Mouse (Mus musculus): ENCODE results near the gene Slc17a7. TPM values are rescaled to one million over a fixed set of nuclear protein-coding genes. Genes with fewer than 3 reads are reported as not detected.

Slc17a7 gene
- 0.19 and 0.42 TPM in 2 replicates for polyA plus RNA-seq (2015; fragmentation: Nextera tagmentation; extraction: Ambion mirVana)

DNA sequence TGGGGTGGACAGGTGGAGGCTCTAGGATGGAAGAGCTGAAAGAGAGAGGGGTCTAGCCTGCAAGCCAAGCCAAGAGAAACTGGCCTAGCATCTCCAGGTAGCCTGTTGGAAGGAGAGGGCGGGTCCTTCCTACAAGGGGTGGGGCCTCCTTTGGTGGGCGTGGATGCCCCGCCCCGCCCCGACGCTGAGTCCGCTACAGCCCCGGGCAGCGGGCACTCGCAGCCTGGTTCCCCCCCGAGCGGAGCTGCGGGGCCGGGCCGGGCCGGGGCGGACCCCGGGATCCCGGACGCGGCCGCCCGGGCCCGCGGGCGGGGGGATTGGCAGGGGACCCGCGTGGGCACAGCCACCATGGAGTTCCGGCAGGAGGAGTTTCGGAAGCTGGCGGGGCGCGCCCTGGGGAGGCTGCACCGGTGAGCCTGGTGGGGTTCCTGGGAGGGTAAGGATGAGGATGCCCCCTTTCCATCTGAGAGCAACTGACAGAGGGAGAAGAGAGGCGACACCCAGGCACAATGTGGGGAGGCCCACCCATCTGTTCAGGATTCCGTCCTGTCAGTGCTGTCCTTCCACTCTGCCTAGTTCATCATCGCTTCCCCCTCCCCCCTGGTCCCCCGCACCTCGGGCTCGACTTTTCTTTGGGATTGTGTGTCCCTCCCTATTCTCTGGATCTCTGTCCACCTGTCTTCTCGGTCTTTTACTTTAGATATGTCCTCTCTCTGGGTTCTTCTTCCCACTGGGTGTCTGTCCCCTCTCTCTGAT is at the start of gene Slc17a7:
Gene Slc17a7, plus strand, starts transcription at position 215 of the 756 bp plus-strand sequence.
- WGBS, result 1% methylated on average over 41 of the region's 41 CpGs
- Histone ChIP-seq H3K9me3 (ENCODE audit: low read length) (peaks cover 3% of the 10 kb centered on the region), H3K4me2 (replicated peaks; ENCODE audit: low read depth, low read length) (peak within 1 kb of the TSS; percentile 78)

DNA sequence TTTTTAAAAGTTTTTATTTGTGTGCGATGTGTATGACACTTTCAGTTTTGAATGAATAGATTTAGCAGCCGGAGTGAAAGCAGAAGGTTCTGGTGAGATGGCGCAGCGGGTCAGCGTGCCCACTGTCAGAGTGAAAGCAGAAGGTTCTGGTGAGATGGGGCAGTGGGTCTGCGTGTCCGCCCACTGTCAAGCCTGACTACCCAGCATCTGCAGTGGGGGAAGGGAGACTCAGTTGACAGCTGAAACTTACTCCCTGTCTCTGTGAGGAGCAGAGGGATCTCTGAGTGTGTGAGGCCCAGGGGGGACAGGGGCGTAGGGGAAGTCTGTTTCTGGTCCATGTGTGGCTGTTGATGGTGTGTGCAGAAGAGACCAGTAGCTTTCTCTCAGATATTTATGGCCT is 46.2 kb upstream of the Slc17a7 start:
- Histone ChIP-seq H3K27ac (ENCODE audit: low read length) (peak overlapping the region; percentile 17; the same call in 1 of the 2 replicates), H3K4me1 (ENCODE audit: insufficient read depth, low read length) (peaks cover 13% of the 10 kb centered on the region), H3K4me2 (replicated peaks; ENCODE audit: low read depth, low read length) (no peak overlapping the region), H3K9ac (replicated peaks; ENCODE audit: low read length) (no peak overlapping the region), H3K36me3 (ENCODE audit: insufficient read depth, low read length) (peaks cover 40% of the 10 kb centered on the region), H3K4me3 (ENCODE audit: low read length) (no peak overlapping the region), H3K9me3 (ENCODE audit: low read length) (no peaks in the 10 kb centered on the region), H3K27me3 (ENCODE audit: insufficient read depth, low read length) (no peaks in the 10 kb centered on the region)
- WGBS, result 63% methylated on average over 8 of the region's 8 CpGs
- ATAC-seq (ENCODE audit: low FRiP score, low TSS enrichment), result no peak

More for the DNA sequence above, at the start of gene Slc17a7:
- H3K4me1 ChIP-seq (ENCODE audit: insufficient read depth, low read length), result peaks cover 9% of the 10 kb centered on the region
- no peak within 1 kb of the TSS for H3K27ac ChIP-seq (ENCODE audit: low read length)
- peak; percentile 25; the same call in 1 of the 2 replicates for ATAC-seq (ENCODE audit: low FRiP score, low TSS enrichment)
- peaks cover 62% of the 10 kb centered on the region for H3K27me3 ChIP-seq (ENCODE audit: insufficient read depth, low read length)
- peak within 1 kb of the TSS; percentile 56 for H3K4me3 ChIP-seq (ENCODE audit: low read length)
- peak within 1 kb of the TSS; percentile 60; the same call in 1 of the 2 replicates for H3K9ac ChIP-seq (replicated peaks; ENCODE audit: low read length)
- peaks cover 18% of the 10 kb centered on the region for H3K36me3 ChIP-seq (ENCODE audit: insufficient read depth, low read length)

DNA sequence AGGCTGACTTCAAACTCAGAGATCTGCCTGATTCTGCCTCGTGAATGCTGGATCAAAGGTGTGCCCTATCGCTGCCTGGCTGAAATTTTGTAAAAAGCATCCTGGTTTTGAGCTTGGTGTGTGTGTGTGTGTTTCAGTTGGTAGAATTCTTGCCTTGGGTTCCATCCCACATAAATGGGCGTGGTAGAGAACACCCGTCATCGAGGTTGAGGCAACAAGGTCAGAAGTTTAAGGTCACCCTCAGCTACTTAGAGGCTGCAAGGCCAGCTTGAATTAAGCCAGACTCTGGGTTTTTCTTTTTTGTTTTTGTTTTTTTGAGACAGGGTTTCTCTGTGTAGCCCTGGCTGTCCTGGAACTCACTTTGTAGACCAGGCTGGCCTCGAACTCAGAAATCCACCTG is 45.4 kb upstream of the Slc17a7 start:
- H3K4me1 ChIP-seq (ENCODE audit: insufficient read depth, low read length), result peaks cover 20% of the 10 kb centered on the region
- H3K9ac ChIP-seq (replicated peaks; ENCODE audit: low read length), result no peak overlapping the region
- H3K27ac ChIP-seq (ENCODE audit: low read length), result peak overlapping the region; percentile 17; the same call in 1 of the 2 replicates
- no peak overlapping the region for H3K4me3 ChIP-seq (ENCODE audit: low read length)
- 83% methylated on average over 6 of the region's 6 CpGs for WGBS
- H3K36me3 ChIP-seq (ENCODE audit: insufficient read depth, low read length), result peaks cover 47% of the 10 kb centered on the region
- no peaks in the 10 kb centered on the region for H3K9me3 ChIP-seq (ENCODE audit: low read length)
- H3K27me3 ChIP-seq (ENCODE audit: insufficient read depth, low read length), result no peaks in the 10 kb centered on the region
- no peak for ATAC-seq (ENCODE audit: low FRiP score, low TSS enrichment)
- H3K4me2 ChIP-seq (replicated peaks; ENCODE audit: low read depth, low read length), result no peak overlapping the region

DNA sequence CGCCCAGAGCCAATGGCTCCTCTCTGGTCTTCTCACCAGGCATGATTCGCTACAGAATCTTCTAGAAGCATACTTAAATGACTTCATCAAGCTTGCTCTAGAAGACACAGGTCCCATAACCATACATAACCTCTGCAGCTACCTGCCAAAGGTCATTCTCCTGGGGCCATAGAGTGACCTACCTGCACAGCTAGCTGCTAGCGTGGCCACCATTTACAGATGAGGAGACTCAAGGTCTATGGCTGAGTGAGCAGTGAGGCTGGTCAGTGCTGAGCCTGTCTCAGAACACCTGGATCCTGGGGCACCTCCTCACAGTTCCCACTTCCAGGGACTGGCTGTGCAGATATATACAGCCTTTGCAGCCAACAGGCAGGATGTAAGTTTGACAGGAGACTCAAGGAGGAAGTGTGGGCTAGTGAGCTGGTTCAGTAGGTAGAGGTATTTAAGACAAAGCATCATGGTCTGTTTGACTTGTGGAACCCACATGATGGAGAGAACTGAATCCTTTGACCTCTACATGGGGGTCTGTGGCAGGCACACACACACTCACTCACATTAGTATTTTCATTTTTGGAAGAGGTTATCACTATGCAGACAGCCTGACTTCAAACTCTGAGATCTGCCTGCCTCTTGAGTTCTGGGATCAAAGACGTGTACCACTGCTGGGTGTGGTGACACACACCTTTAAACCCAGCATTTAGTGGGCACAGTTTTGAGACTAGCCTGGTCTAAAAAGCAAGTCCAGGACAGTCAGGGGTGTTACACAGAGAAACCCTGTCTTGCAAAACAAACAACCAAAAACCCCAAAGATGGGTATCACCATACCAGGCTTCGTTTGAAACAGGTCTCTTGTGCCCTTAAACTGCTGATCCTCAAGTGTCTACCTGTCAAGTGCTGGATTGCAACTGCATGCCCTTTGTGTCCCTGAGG is 43.7 kb upstream of the Slc17a7 start:
- Histone ChIP-seq H3K9ac (replicated peaks; ENCODE audit: low read length) (peak overlapping the region; percentile 2; the same call in 1 of the 2 replicates), H3K4me1 (ENCODE audit: insufficient read depth, low read length) (peaks cover 26% of the 10 kb centered on the region), H3K9me3 (ENCODE audit: low read length) (no peaks in the 10 kb centered on the region), H3K36me3 (ENCODE audit: insufficient read depth, low read length) (peaks cover 52% of the 10 kb centered on the region), H3K27me3 (ENCODE audit: insufficient read depth, low read length) (no peaks in the 10 kb centered on the region), H3K4me3 (ENCODE audit: low read length) (no peak overlapping the region), H3K4me2 (replicated peaks; ENCODE audit: low read depth, low read length) (no peak overlapping the region), H3K27ac (ENCODE audit: low read length) (no peak overlapping the region)
- 81% methylated on average over 5 of the region's 5 CpGs for WGBS
- ATAC-seq (ENCODE audit: low FRiP score, low TSS enrichment), result no peak

DNA sequence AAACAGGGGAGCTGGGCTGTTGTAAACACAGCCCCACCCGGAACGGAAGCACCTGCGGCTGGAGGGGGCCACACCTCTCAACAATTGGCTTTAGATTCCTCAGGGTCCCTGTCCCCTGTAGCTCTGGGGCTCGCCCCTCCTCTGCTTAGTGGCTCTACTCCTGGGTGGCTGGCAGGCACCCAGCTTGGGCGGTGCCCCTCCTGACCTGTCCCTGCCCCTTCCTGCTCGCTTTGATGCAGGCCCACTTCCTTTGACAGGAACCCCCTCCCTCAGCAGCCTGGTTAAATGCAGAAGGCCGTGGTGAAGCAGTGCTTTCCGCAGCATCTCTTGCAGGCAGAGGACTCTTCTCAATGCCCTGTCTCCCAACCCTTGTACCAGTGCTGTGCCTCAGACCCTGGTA is 42.3 kb upstream of the Slc17a7 start:
- Histone ChIP-seq H3K9me3 (ENCODE audit: low read length) (no peaks in the 10 kb centered on the region), H3K27me3 (ENCODE audit: insufficient read depth, low read length) (no peaks in the 10 kb centered on the region), H3K27ac (ENCODE audit: low read length) (peak overlapping the region; percentile 10; the same call in 1 of the 2 replicates), H3K4me1 (ENCODE audit: insufficient read depth, low read length) (peaks cover 40% of the 10 kb centered on the region), H3K4me2 (replicated peaks; ENCODE audit: low read depth, low read length) (no peak overlapping the region), H3K36me3 (ENCODE audit: insufficient read depth, low read length) (peaks cover 66% of the 10 kb centered on the region), H3K9ac (replicated peaks; ENCODE audit: low read length) (0 out of 2 replicates have a peak overlapping the region, but pooled peaks have one; percentile 20), H3K4me3 (ENCODE audit: low read length) (no peak overlapping the region)
- no peak for ATAC-seq (ENCODE audit: low FRiP score, low TSS enrichment)
- 65% methylated on average over 8 of the region's 8 CpGs for WGBS

DNA sequence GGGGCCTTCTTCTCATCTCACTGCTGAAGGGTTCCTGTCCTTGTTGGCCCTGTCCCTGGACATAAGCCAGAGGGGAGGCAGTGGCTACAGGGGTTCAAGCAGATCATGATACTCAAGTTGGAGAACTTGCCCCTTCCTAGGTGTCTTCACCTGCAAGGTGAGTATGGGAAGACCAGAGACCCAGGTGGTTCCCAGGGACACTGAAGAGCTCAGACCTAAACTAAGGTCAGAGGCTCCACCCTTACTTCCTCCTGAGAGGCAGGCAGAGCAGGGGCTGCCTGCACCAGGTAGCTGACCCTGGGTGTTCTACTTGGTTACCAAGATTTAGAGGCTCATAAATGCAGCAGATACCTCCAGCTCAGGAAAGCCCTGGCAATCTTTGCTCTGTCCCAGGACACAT is 41.8 kb upstream of the Slc17a7 start:
- Histone ChIP-seq H3K4me2 (replicated peaks; ENCODE audit: low read depth, low read length) (no peak overlapping the region; the same call in 1 of the 2 replicates), H3K9ac (replicated peaks; ENCODE audit: low read length) (0 out of 2 replicates have a peak overlapping the region, but pooled peaks have one; percentile 20), H3K36me3 (ENCODE audit: insufficient read depth, low read length) (peaks cover 71% of the 10 kb centered on the region), H3K27me3 (ENCODE audit: insufficient read depth, low read length) (no peaks in the 10 kb centered on the region), H3K4me3 (ENCODE audit: low read length) (no peak overlapping the region), H3K4me1 (ENCODE audit: insufficient read depth, low read length) (peaks cover 45% of the 10 kb centered on the region), H3K27ac (ENCODE audit: low read length) (no peak overlapping the region), H3K9me3 (ENCODE audit: low read length) (no peaks in the 10 kb centered on the region)
- no peak for ATAC-seq (ENCODE audit: low FRiP score, low TSS enrichment)

DNA sequence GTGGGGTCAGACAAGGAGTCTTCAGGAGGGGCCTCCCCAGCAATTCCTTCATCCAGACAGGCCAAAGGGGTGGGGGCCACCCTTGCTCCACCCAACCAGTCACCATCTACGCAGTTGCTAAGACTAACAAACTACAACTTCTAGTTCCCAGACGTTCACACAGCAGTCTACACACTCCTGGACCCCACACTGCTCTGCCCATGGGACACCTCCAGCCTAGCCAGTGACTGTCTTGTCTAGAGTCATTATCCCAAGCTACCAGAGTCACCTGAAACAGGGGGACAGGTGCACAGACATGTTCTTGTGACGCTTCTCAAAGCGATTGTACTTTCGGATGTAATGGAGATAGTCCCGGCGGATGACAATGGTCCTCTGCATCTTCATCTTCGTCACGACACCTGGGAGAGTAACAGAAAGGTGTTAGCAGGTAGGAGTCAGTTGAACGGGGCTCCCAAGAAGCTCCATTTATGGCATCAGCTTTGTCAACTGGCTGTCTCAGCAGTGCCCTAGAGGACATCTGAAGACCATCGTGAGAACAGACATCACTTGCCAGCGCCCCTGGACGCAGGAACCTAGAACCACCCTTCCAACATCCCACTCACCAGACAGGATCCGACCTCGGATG is 41.1 kb upstream of the Slc17a7 start:
- 81% methylated on average over 15 of the region's 15 CpGs for WGBS
- Histone ChIP-seq H3K27ac (ENCODE audit: low read length) (no peak overlapping the region), H3K4me1 (ENCODE audit: insufficient read depth, low read length) (peaks cover 50% of the 10 kb centered on the region), H3K4me3 (ENCODE audit: low read length) (peak overlapping the region; percentile 98), H3K4me2 (replicated peaks; ENCODE audit: low read depth, low read length) (peak overlapping the region; percentile 73), H3K9me3 (ENCODE audit: low read length) (no peaks in the 10 kb centered on the region), H3K36me3 (ENCODE audit: insufficient read depth, low read length) (peaks cover 78% of the 10 kb centered on the region), H3K9ac (replicated peaks; ENCODE audit: low read length) (peak overlapping the region; percentile 100), H3K27me3 (ENCODE audit: insufficient read depth, low read length) (no peaks in the 10 kb centered on the region)
- no peak for ATAC-seq (ENCODE audit: low FRiP score, low TSS enrichment)

DNA sequence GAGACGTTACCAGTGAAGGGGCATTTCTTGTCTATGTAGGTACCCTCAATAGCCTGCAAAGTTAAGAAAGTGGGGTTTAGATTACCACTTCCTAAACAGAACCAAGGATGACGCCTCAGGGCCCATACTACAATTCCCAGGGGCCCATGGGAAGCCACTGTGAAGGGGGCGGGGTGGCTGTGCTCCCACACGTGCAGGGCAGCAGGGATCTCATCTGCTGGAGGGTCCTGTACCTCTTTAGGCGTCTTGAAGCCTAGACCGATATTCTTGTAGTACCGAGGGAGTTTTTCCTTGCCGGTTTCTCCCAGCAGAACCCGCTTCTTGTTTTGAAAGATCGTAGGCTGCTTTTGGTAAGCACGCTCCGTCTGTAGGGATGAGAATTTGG is 40.6 kb upstream of the Slc17a7 start:
- peak overlapping the region; percentile 100 for H3K9ac ChIP-seq (replicated peaks; ENCODE audit: low read length)

More for the DNA sequence above, 40.6 kb upstream of the Slc17a7 start:
- no peaks in the 10 kb centered on the region for H3K27me3 ChIP-seq (ENCODE audit: insufficient read depth, low read length)
- peak overlapping the region; percentile 98 for H3K4me3 ChIP-seq (ENCODE audit: low read length)
- peaks cover 44% of the 10 kb centered on the region for H3K4me1 ChIP-seq (ENCODE audit: insufficient read depth, low read length)
- whole genome bisulfite sequencing, result 14% methylated on average over 12 of the region's 12 CpGs
- H3K9me3 ChIP-seq (ENCODE audit: low read length), result no peaks in the 10 kb centered on the region
- H3K4me2 ChIP-seq (replicated peaks; ENCODE audit: low read depth, low read length), result peak overlapping the region; percentile 73
- no peak for ATAC-seq (ENCODE audit: low FRiP score, low TSS enrichment)
- peak overlapping the region; percentile 90 for H3K27ac ChIP-seq (ENCODE audit: low read length)
- peaks cover 78% of the 10 kb centered on the region for H3K36me3 ChIP-seq (ENCODE audit: insufficient read depth, low read length)

All from kidney, embryonic 16.5 days (tissue).